Mouse (Mus musculus): ENCODE measurements around the gene Slc22a14. TPM values are rescaled to one million over a fixed set of nuclear protein-coding genes. Genes with fewer than 3 reads are reported as not detected.

Slc22a14 gene
- not detected in 2 replicates for polyA plus RNA-seq (2015; fragmentation: Nextera tagmentation; extraction: Ambion mirVana)

DNA sequence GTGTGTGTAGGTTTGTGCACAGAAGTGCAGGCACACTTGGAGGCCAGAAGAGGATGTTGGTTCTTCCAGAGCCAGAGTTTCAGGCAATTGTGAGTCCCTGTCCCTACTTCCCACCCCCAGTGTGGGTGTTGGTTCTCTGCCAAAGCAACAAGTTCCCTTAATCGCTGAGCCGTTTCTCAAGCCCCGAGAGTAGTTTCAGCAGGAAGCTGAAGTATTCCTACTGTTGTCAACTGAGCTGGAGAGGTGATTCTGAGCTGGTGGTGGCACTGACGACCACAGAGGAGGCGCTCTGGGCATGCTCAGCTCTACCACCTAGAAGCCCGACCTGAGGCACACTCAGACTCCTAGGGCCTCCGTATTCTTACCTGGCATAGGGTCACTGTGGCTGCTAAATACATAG lies at the start of gene Slc22a14:
Slc22a14 (minus strand) TSS at position 270 of the 400 bp plus-strand sequence.
- no peaks in the 10 kb centered on the region for H3K27me3 ChIP-seq
- H3K4me1 ChIP-seq (replicated peaks), result no peaks in the 10 kb centered on the region
- H3K4me3 ChIP-seq (replicated peaks), result no peak within 1 kb of the TSS
- DNase-seq (no peak), ATAC-seq (ENCODE audit: low read depth) (no peak)
- WGBS (ENCODE audit: insufficient replicate concordance), result 57% methylated on average over 7 of the region's 7 CpGs
- H3K4me2 ChIP-seq, result no peak within 1 kb of the TSS
- no peak within 1 kb of the TSS for H3K9ac ChIP-seq
- no peak within 1 kb of the TSS for H3K27ac ChIP-seq
- H3K9me3 ChIP-seq (replicated peaks), result no peaks in the 10 kb centered on the region
- H3K36me3 ChIP-seq, result peaks cover 19% of the 10 kb centered on the region

DNA sequence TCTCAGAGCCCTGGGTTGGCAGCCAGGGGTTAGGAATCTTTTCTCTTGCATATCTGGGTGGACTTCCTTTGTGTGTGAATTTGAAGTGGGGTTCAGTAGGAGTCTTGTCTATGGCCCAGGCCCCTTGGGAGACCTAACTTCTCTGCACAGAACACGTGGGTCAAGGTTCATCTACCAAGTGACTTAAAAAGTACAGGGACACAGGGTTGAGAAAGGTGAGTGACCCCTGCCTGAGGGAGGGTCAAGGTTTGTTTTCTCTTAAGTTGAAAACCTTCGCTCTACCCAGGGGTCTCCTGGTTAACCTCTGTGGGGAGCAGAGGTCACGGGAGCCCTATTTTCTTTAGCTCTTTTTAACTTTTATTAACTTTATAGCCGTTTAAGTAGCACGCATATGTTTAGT lies 44.5 kb upstream of the Slc22a14 start:
- no peak for ATAC-seq (ENCODE audit: low read depth)
- DNase-seq, result no peak
- 67% methylated on average over 5 of the region's 5 CpGs for WGBS (ENCODE audit: insufficient replicate concordance)
- Histone ChIP-seq H3K27ac (no peak overlapping the region), H3K9me3 (replicated peaks) (peaks cover 6% of the 10 kb centered on the region; the same call in 1 of the 2 replicates), H3K9ac (no peak overlapping the region), H3K4me3 (replicated peaks) (no peak overlapping the region), H3K36me3 (no peaks in the 10 kb centered on the region), H3K27me3 (peaks cover 7% of the 10 kb centered on the region), H3K4me1 (replicated peaks) (peaks cover 16% of the 10 kb centered on the region), H3K4me2 (no peak overlapping the region)

DNA sequence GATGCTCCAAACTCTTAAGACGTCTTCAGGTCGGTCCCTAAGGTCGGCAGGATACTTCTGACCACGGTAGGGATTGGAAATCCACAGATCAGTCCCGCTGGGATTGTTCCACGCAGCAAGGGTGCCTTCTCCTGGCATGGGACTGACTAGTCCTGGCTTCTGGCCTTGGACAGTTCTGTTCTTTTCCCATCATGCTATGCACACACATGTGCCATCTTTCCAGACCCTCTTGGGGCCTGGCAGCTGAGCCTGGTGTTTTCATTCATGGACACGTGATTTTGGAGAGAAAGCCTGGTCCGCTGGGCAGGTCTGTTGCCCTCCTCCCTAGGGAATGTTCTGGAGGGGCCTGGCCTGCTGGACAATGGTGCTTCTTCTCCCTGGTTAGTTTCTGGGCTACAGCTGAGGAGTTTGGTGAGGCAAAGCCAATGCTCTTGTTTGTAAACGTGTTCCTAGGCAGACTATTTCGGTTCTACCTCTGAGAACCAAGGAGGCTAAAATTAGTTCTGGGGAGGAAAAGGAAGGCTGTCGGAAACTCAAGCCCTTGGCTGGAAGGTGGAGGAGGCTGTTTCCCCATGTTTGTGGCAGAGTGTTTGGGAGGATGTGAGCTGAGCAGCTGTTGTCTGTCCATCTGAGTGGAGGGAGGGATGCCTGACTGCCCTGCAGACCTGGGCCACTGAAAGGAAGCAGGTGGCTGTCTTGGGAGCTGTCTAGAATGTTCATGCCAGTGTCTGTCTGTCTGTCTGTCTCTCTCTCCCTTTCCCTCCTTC lies 43.7 kb upstream of the Slc22a14 start:
- peaks cover 6% of the 10 kb centered on the region; the same call in 1 of the 2 replicates for H3K9me3 ChIP-seq (replicated peaks)
- no peak for DNase-seq

DNA sequence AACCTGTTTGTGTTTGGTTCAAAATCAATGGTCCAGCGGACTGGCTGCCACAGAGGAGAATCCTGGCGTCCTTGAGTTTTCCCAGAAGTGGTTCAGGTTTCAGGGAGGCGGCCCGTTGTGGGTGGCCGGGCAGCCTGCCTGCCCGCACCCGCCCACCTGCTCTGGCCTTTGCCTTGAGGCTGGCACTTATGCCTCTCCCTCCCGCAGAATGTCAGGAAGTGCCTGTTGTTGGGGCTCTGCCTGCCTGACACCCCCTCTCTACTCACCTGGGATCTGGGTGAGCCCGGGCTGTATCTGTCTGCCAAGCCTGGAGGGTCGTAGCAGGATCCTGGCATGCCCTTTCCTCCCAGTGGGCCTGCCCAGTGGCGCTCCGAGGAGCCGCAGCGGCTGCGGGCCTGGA lies 42.5 kb upstream of the Slc22a14 start:
- no peak overlapping the region for H3K27ac ChIP-seq

More for the DNA sequence above, 43.7 kb upstream of the Slc22a14 start:
- Histone ChIP-seq H3K4me1 (replicated peaks) (peaks cover 17% of the 10 kb centered on the region), H3K27me3 (peaks cover 15% of the 10 kb centered on the region), H3K4me3 (replicated peaks) (no peak overlapping the region), H3K9ac (no peak overlapping the region), H3K27ac (no peak overlapping the region), H3K36me3 (no peaks in the 10 kb centered on the region), H3K4me2 (no peak overlapping the region)
- ATAC-seq (ENCODE audit: low read depth), result no peak
- 54% methylated on average over 11 of the region's 11 CpGs for WGBS (ENCODE audit: insufficient replicate concordance)

DNA sequence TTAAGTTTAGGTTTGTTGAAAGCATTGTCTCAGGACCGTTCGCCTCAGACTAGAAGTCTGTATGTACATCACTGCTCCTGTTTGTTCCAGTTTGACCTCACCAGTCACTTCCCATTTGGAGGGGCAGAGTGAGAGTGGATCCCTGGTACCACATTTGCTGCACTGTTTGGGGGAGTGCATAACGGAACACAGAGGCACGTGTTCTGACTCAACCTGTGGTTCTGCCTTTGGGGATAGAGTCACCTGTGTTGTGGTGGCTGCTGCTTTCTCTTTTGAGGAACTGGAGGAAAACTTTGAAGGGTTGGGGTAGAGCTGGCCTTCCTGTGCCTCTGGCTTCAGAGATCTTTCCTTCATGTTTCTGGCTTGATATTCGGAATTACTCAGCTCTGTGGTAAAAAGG lies 38.7 kb upstream of the Slc22a14 start:
- Histone ChIP-seq H3K9ac (no peak overlapping the region), H3K4me1 (replicated peaks) (peaks cover 40% of the 10 kb centered on the region), H3K4me3 (replicated peaks) (0 out of 2 replicates have a peak overlapping the region, but pooled peaks have one; percentile 69), H3K36me3 (no peaks in the 10 kb centered on the region), H3K9me3 (replicated peaks) (no peaks in the 10 kb centered on the region), H3K27me3 (peaks cover 47% of the 10 kb centered on the region), H3K4me2 (peak overlapping the region; percentile 81; the same call in 1 of the 2 replicates), H3K27ac (no peak overlapping the region)
- WGBS (ENCODE audit: insufficient replicate concordance), result 44% methylated on average over 5 of the region's 5 CpGs
- DNase-seq, result no peak
- ATAC-seq (ENCODE audit: low read depth), result no peak

More for the DNA sequence above, 42.5 kb upstream of the Slc22a14 start:
- ATAC-seq (ENCODE audit: low read depth), result no peak
- Histone ChIP-seq H3K4me3 (replicated peaks) (no peak overlapping the region), H3K36me3 (no peaks in the 10 kb centered on the region), H3K4me2 (no peak overlapping the region), H3K4me1 (replicated peaks) (peaks cover 29% of the 10 kb centered on the region), H3K27me3 (peaks cover 27% of the 10 kb centered on the region), H3K9ac (no peak overlapping the region), H3K9me3 (replicated peaks) (peaks cover 6% of the 10 kb centered on the region; the same call in 1 of the 2 replicates)
- DNase-seq, result no peak
- 80% methylated on average over 15 of the region's 15 CpGs for WGBS (ENCODE audit: insufficient replicate concordance)

DNA sequence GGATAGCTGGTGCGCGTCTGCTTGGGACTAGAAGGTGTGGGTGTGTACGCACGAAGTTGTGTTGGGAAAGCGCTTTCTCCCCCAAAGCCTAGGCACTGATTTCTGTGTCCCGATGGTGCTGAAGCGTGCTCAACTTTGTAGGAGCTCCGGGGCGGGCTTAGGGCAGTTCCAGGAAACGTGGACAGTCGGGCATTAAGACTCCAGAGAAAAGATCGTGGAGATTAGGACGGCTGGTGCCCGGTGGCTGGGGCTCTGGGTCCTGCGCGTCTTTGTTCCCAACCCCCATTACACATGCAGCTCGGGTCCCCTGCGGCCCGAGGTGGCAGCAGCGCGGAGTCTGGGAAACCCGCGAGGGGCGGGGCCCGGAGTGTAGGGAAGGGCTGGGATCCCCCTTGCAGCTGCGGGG lies 37.9 kb upstream of the Slc22a14 start:
- peak overlapping the region; percentile 81 for H3K4me2 ChIP-seq
- H3K9ac ChIP-seq, result peak overlapping the region; percentile 77
- DNase-seq (no peak), ATAC-seq (ENCODE audit: low read depth) (no peak)
- no peak overlapping the region for H3K27ac ChIP-seq
- H3K4me1 ChIP-seq (replicated peaks), result peaks cover 37% of the 10 kb centered on the region
- H3K27me3 ChIP-seq, result peaks cover 47% of the 10 kb centered on the region
- under 1% methylated on average over 26 of the region's 26 CpGs for WGBS (ENCODE audit: insufficient replicate concordance)
- H3K4me3 ChIP-seq (replicated peaks), result peak overlapping the region; percentile 69
- no peaks in the 10 kb centered on the region for H3K9me3 ChIP-seq (replicated peaks)
- H3K36me3 ChIP-seq, result no peaks in the 10 kb centered on the region

DNA sequence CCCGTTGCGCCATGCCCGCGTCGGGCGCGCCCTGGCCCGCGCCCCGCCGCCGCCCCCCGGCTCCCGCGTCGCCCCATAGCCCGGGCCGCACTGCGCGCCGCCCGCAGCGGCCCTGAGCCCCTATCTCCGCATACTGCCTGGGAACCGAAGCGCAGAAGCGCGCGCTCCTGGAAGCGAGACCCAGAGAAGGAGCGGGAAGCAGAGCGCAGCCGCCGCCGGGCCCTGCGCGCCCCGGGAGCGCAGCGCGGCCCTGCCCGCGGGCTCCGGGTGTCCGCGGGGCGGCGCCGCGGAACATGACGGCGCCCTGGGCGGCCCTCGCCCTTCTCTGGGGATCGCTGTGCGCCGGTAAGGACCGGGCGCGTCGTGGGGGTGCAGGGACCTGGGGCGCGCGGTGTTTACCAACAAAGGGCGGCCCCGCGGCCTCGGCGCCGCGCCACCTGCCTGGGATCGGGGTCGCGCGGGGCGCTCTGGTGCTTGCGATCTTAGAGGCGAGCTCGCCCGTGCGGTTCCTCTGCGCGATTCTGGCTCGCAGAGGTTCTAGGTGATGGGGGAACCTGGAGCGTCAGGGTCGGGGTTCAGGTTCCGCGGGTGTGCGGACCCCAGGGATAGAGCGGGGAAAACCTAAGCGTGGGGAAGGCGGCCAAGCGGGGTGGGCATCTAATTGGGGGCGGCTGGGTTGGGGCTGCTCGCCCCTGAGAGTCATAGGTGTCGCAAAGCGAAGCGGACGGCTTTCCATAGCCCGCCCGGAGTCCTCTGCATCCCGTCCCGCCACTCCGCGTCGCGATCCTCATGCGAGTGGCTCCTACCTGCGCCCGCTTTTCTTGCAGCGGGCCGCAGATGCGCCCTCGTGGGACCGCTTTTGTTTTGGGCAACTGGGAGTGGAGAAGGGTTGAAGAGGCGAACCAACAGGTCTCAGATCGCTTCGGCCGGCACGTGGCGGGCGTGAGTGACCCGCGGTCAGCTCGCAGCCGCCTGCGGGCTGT lies 37.2 kb upstream of the Slc22a14 start:
- Histone ChIP-seq H3K9me3 (replicated peaks) (no peaks in the 10 kb centered on the region), H3K4me1 (replicated peaks) (peaks cover 34% of the 10 kb centered on the region), H3K27ac (peak overlapping the region; percentile 78), H3K4me2 (peak overlapping the region; percentile 81), H3K9ac (peak overlapping the region; percentile 77), H3K27me3 (peaks cover 47% of the 10 kb centered on the region), H3K36me3 (no peaks in the 10 kb centered on the region), H3K4me3 (replicated peaks) (peak overlapping the region; percentile 69)
- ATAC-seq (ENCODE audit: low read depth) (peak; percentile 36; the same call in 1 of the 2 replicates), DNase-seq (peak; percentile 20)
- WGBS (ENCODE audit: insufficient replicate concordance), result under 1% methylated on average over 125 of the region's 127 CpGs

DNA sequence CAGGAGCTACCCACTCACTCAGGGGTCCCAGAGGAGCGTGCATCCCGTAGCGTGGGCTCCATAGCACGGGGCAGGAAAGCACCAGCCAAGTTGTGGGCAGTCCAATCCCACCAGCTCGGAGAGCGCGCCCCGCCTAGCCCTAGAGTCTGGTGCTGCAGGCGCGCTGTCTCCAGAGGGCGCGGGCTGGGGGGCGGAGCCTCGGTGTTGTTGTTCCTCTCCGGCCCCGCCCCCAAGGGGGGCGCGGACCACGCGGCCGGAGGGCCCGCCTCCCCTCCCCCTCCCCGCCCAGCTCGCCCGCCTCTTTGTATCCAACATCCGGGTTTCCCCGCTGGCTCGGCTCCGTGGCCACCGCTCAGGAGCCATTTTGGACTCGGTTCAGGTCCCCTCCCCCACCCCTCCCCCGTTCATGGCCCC lies 36.5 kb upstream of the Slc22a14 start, which contains the start of gene Acvr2b:
Acvr2b (plus strand) TSS at position 318 of the 414 bp plus-strand sequence.
- Histone ChIP-seq H3K4me2 (peak within 1 kb of the TSS; percentile 81), H3K27ac (peak within 1 kb of the TSS; percentile 78), H3K27me3 (peaks cover 47% of the 10 kb centered on the region), H3K36me3 (no peaks in the 10 kb centered on the region), H3K4me1 (replicated peaks) (peaks cover 34% of the 10 kb centered on the region), H3K9me3 (replicated peaks) (no peaks in the 10 kb centered on the region), H3K4me3 (replicated peaks) (peak within 1 kb of the TSS; percentile 69), H3K9ac (peak within 1 kb of the TSS; percentile 77)
- DNase-seq (peak; percentile 74), ATAC-seq (ENCODE audit: low read depth) (peak; percentile 86)
- under 1% methylated on average over 23 of the region's 32 CpGs for WGBS (ENCODE audit: insufficient replicate concordance)

DNA sequence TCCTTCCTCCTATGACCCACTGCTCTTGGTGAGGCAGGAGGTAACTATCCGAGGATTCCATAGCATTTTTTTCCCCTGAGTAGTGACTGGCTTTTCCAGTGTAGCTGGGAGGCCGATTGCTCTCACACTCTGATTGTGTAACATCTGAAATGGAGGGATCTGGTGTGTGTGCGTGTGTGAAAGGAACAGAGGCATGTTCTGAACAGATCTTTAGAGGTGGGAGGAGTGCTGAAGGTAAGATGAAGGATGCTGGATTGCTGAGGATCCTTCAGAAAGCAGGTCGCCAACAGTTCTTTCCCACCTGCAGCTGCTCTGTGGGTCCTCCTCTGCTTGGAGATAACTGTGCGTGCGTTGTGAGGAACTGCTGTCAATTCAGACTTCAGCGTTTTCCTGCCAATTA lies 36.0 kb upstream of the Slc22a14 start:
- H3K27ac ChIP-seq, result no peak overlapping the region

DNA sequence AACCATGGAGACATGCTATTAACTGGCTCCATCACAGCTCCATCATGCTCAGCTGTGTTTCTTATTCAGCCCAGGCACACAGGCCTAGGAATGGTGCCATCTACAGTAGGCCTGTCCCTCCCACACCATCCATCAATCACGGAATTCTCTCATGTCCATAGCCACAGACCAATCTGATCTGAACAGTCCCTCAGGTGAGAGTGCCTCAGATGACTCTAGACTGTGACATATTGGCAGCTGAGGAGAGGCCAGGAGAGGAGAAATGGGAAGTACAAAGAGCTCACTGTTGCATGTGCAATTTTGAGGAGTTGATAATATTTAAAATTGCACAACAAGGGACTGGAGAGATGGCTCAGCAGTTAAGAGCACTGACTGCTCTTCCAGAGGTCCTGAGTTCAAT lies 29.5 kb upstream of the Slc22a14 start:
- H3K4me3 ChIP-seq (replicated peaks), result no peak overlapping the region

More for the DNA sequence above, 36.0 kb upstream of the Slc22a14 start:
- no peaks in the 10 kb centered on the region for H3K9me3 ChIP-seq (replicated peaks)
- ATAC-seq (ENCODE audit: low read depth) (peak; percentile 4), DNase-seq (no peak)
- WGBS (ENCODE audit: insufficient replicate concordance), result 2% methylated on average over 7 of the region's 7 CpGs
- peaks cover 47% of the 10 kb centered on the region for H3K27me3 ChIP-seq
- H3K36me3 ChIP-seq, result no peaks in the 10 kb centered on the region
- peaks cover 34% of the 10 kb centered on the region for H3K4me1 ChIP-seq (replicated peaks)
- H3K9ac ChIP-seq, result no peak overlapping the region
- H3K4me3 ChIP-seq (replicated peaks), result peak overlapping the region; percentile 69
- H3K4me2 ChIP-seq, result peak overlapping the region; percentile 81

DNA sequence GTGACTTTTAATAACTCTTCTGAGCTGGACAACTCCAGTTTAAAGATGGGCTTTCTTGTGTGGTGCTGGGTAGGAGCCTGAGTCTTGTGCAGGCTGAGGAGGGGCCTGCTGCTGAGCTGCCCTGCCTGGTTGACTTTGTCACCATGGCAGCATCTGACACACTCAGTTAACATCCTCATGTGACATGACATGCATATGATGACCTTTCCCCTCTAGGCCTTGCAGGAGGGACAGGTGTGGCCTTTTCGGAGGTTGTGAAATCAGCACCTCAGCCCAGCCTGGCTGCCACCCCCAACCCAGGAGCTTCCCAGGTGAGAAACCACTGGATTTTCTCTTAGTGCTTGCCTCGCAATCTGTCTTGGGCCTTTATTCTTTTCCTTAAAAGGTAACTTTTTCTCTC lies 24.9 kb upstream of the Slc22a14 start:
- WGBS (ENCODE audit: insufficient replicate concordance), result 62% methylated on average over 2 of the region's 2 CpGs

More for the DNA sequence above, 29.5 kb upstream of the Slc22a14 start:
- 57% methylated on average over 1 of the region's 1 CpGs for WGBS (ENCODE audit: insufficient replicate concordance)
- H3K4me2 ChIP-seq, result no peak overlapping the region
- DNase-seq (no peak), ATAC-seq (ENCODE audit: low read depth) (no peak)
- no peaks in the 10 kb centered on the region for H3K4me1 ChIP-seq (replicated peaks)
- no peaks in the 10 kb centered on the region for H3K9me3 ChIP-seq (replicated peaks)
- H3K27me3 ChIP-seq, result no peaks in the 10 kb centered on the region
- no peak overlapping the region for H3K27ac ChIP-seq
- H3K9ac ChIP-seq, result no peak overlapping the region
- no peaks in the 10 kb centered on the region for H3K36me3 ChIP-seq

More for the DNA sequence above, 24.9 kb upstream of the Slc22a14 start:
- no peak overlapping the region for H3K9ac ChIP-seq
- H3K4me1 ChIP-seq (replicated peaks), result no peaks in the 10 kb centered on the region
- H3K4me3 ChIP-seq (replicated peaks), result no peak overlapping the region
- ATAC-seq (ENCODE audit: low read depth) (no peak), DNase-seq (no peak)
- no peaks in the 10 kb centered on the region for H3K9me3 ChIP-seq (replicated peaks)
- no peaks in the 10 kb centered on the region for H3K27me3 ChIP-seq
- H3K4me2 ChIP-seq, result no peak overlapping the region
- peaks cover 3% of the 10 kb centered on the region; the same call in 1 of the 2 replicates for H3K36me3 ChIP-seq
- H3K27ac ChIP-seq, result no peak overlapping the region

Measured in liver, embryonic 13.5 days (tissue).